In the genomic region with DNA sequence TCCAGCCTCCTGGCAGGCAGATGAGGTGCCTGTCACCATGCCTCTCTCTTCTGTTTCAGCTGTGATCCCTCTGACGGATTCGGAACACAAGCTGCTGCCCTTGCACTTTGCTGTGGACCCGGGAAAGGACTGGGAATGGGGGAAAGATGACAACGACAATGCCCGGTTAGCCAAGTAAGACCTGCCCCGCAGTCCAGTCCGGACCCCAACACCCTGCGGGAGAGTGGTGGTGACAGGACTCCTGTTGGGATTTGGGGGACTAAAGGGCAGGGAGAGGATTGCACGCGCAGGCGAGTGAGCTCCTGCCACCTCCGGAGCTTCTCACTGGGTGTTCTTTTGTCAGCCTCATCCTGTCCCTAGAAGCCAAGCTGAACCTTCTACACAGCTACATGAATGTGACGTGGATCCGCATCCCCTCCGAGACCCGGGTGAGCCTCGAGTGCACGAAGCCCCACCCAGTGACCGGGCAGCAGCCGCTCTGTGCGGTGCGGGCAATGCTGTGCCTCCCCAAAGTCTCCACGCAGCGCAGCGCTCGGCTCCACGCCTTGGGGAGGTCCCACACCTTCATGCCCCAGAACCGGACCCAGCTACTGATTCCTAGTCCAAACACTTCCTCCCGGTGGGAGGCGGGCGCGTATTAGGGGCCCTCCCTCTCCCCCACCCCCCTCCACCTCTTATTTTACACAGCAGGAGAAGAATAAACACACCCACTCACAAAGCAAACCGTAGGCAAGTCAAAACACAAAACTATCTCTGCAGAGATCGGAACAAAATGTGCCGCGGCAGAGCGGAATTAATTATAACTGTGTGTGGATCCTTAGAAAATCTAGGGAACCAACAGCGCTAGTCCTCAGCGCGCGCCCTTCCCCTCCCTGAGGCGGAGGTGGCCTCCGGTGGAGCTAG, we compare ENCODE assay signal across 8 mouse cellular contexts.
A peak's percentile ranks its signal among the peaks of the same experiment; 100 is the strongest.
DNase-seq lines count a peak whose midpoint lies in the region; ATAC-seq and TF ChIP-seq lines count a peak whose summit lies in the region.

No protein-coding gene starts in this region.

- H3K27ac ChIP-seq in ES-Bruce4 (ENCODE audit: insufficient read depth, low read length) = no peak overlapping the region
- H3K27ac ChIP-seq in hindbrain, embryonic 12.5 days = no peak overlapping the region

- TF ChIP-seq CTCF in ES-Bruce4 (IDR thresholded peaks at IDR 0.05; ENCODE audit: low read depth, low read length) = no peak

- TF ChIP-seq EP300 in ES-Bruce4 (IDR thresholded peaks at IDR 0.05; ENCODE audit: insufficient read depth, low read depth, low read length) = no peak

- H3K4me1 ChIP-seq in ES-Bruce4 (ENCODE audit: control insufficient read depth, insufficient read depth, low read length) = peaks cover 6% of the 10 kb centered on the region
- H3K4me1 ChIP-seq in hindbrain, embryonic 12.5 days = peaks cover 33% of the 10 kb centered on the region

- no peak for TF ChIP-seq POLR2A in ES-Bruce4 (IDR thresholded peaks at IDR 0.05; ENCODE audit: insufficient read depth, low read length)

- peak overlapping the region; percentile 90 for H3K4me2 ChIP-seq in hindbrain, embryonic 12.5 days (replicated peaks)

- peak; percentile 60 to 71 for DNase-seq in adrenal gland, postnatal 36 days
- peak; percentile 69 to 72 for DNase-seq in frontal cortex, postnatal 14 days (ENCODE audit: low spot score in 2 of 2)
- DNase-seq in left cerebral cortex, adult 11 months (ENCODE audit: low spot score) = peak; percentile 70
- DNase-seq in lung, postnatal 14 days = peak; percentile 73
- DNase-seq in right cerebral cortex, postnatal 25 days = peak; percentile 79
- no peak for DNase-seq in MN1 (ENCODE audit: low spot score)

- H3K4me3 ChIP-seq in ES-Bruce4 (ENCODE audit: low read depth, low read length) = peak overlapping the region; percentile 50
- H3K4me3 ChIP-seq in hindbrain, embryonic 12.5 days = peak overlapping the region; percentile 39

- no peaks in the 10 kb centered on the region for H3K9me3 ChIP-seq in ES-Bruce4 (replicated peaks; ENCODE audit: control insufficient read depth, insufficient read depth, low read length, poor library complexity, severe bottlenecking)
- H3K9me3 ChIP-seq in hindbrain, embryonic 12.5 days (replicated peaks) = no peaks in the 10 kb centered on the region

- 2% methylated on average over 43 of the region's 43 CpGs for WGBS in hindbrain, embryonic 12.5 days

- H3K9ac ChIP-seq in ES-Bruce4 (ENCODE audit: low read depth, poor library complexity, severe bottlenecking) = peak overlapping the region; percentile 14
- H3K9ac ChIP-seq in hindbrain, embryonic 12.5 days = peak overlapping the region; percentile 57

- ATAC-seq in hindbrain, embryonic 12.5 days (ENCODE audit: low FRiP score) = 0 out of 2 replicates have a peak, but pooled peaks have one; percentile 18

- H3K36me3 ChIP-seq in ES-Bruce4 (ENCODE audit: control insufficient read depth, insufficient read depth, low read length, poor library complexity, severe bottlenecking) = no peaks in the 10 kb centered on the region
- H3K36me3 ChIP-seq in hindbrain, embryonic 12.5 days = no peaks in the 10 kb centered on the region

- peaks cover 23% of the 10 kb centered on the region for H3K27me3 ChIP-seq in ES-Bruce4 (ENCODE audit: control insufficient read depth, insufficient read depth, low read length, poor library complexity, severe bottlenecking)
- peaks cover 63% of the 10 kb centered on the region for H3K27me3 ChIP-seq in hindbrain, embryonic 12.5 days
